Mouse (Mus musculus) intestine, embryonic 16.5 days (tissue): ENCODE data around the gene Igfbp2. TPM values are rescaled to one million over a fixed set of nuclear protein-coding genes. Genes with fewer than 3 reads are reported as not detected.

Experiments
- ATAC-seq: fragments of 200-750 bp; cut with Nextera tagmentation; 2 replicates; pipeline ENCODE4 v1.8.0; 2017; ENCODE audit warnings: moderate TSS enrichment, moderate library complexity
- H3K27ac ChIP-seq: fragments of 300-500 bp; sonication (generic); 2 replicates; pipeline ENCODE4 v1.5.1; 2014; ENCODE audit warnings: mild to moderate bottlenecking, low read length
- H3K27me3 ChIP-seq: fragments of 300-500 bp; sonication (generic); replicated peaks from 2 replicates; pipeline ENCODE4 v1.6.1; 2014; ENCODE audit warnings: low read length, control low read depth, mixed read lengths; ENCODE audit not compliant: control insufficient read depth, insufficient read depth
- H3K36me3 ChIP-seq: fragments of 300-500 bp; sonication (generic); 2 replicates; pipeline ENCODE4 v1.6.1; 2014; ENCODE audit warnings: low read length, control low read depth; ENCODE audit not compliant: control insufficient read depth, insufficient read depth
- H3K4me1 ChIP-seq: fragments of 300-500 bp; sonication (generic); 2 replicates; pipeline ENCODE4 v1.6.1; 2014; ENCODE audit warnings: low read length, control low read depth, mixed read lengths; ENCODE audit not compliant: control insufficient read depth, insufficient read depth
- H3K4me2 ChIP-seq: fragments of 300-500 bp; sonication (generic); 2 replicates; pipeline ENCODE4 v1.6.1; 2014; ENCODE audit warnings: low read depth, low read length, control low read depth
- H3K4me3 ChIP-seq: fragments of 300-500 bp; sonication (generic); 2 replicates; pipeline ENCODE4 v1.5.1; 2014; ENCODE audit warnings: mild to moderate bottlenecking, low read length
- H3K9ac ChIP-seq: fragments of 300-500 bp; sonication (generic); 2 replicates; pipeline ENCODE4 v1.6.1; 2014; ENCODE audit warnings: low read depth, low read length
- H3K9me3 ChIP-seq: fragments of 300-500 bp; sonication (generic); 2 replicates; pipeline ENCODE4 v1.6.1; 2016; ENCODE audit warnings: low read length, control low read depth; ENCODE audit not compliant: control insufficient read depth
- WGBS: fragments of 180-500 bp; shearing (Covaris S2); extraction: QIAGEN DNeasy Blood & Tissue Kit; methylation state at CpG from one replicate; pipeline ENCODE4 v1.1.7; 2014; 5-methylcytosine and 5-hydroxymethylcytosine counted together
- polyA plus RNA-seq: library from polyadenylated mRNA; unstranded; fragments of >200 nt; fragmentation: Nextera tagmentation; extraction: Ambion mirVana; gene quantifications from 2 replicates; pipeline ENCODE4 v1.2.1, GENCODE M21; 2015

Igfbp2 gene
- polyA plus RNA-seq, 1 experiment from 2014 or later, result 127 TPM

DNA sequence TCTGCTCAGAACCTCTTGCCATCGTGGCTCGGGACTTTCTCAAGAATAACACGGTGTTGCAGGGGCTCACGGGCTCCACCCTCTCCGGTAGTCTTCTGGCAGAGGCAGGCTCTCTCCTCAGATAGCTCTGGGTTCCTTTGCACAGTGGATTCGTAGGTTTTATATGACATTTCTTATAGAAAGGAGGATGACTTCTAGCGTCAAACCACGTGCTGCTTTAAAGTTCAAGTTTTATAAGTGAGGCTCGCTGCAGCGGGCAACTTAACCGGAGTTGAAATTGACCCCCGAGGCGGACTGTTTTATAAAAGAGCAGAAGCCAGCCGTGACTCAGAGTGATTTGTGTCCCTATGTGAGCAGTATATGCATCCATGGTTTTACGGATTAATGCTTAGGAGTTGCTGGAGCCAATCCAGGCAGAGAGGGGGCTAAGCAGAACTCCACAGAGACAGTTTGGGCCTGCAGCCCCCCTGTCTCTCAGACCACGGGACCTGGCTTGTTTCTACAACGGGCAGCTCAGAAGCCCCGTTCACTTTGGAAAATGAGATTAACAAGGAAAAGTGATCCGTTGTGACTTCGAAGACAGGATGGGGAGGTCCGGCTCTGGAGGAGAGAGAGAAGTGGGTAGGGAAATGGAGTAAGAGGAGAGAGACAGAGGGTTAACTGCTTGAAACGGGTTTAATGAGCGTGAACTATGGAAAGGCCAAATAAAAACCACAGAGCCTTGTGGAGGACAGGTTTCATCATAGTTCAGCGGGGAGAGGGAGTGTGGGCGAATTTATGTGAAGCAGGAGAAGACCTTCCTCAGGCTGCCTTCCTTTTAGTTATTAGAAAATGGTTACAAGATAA lies 54.4 kb downstream of the Igfbp2 start:
- ATAC-seq, result no peak
- Histone ChIP-seq H3K4me1 (peaks cover 8% of the 10 kb centered on the region), H3K9me3 (no peaks in the 10 kb centered on the region), H3K9ac (no peak overlapping the region), H3K4me2 (peak overlapping the region; percentile 46; the same call in 1 of the 2 replicates), H3K27me3 (no peaks in the 10 kb centered on the region), H3K27ac (no peak overlapping the region), H3K36me3 (no peaks in the 10 kb centered on the region), H3K4me3 (no peak overlapping the region)
- WGBS, result 45% methylated on average over 25 of the region's 25 CpGs

DNA sequence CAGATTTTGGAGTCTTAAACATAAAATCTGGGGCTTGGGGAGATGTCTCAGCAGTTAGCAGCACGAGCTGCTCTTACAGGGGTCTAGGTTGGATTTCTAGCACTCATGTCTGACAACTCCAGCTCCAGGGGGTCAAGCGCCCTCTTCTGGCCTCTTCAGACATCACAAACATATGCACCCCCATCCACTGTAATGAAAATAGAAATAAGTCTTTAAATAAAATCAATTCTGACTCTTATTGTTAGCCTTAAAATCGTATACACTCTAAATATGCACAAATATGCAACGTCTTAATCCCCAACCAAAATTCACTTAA lies 55.0 kb downstream of the Igfbp2 start:
- H3K4me3 ChIP-seq, result no peak overlapping the region
- H3K9ac ChIP-seq, result no peak overlapping the region
- H3K27me3 ChIP-seq, result no peaks in the 10 kb centered on the region
- no peak for ATAC-seq
- peaks cover 8% of the 10 kb centered on the region for H3K4me1 ChIP-seq
- no peaks in the 10 kb centered on the region for H3K36me3 ChIP-seq
- H3K4me2 ChIP-seq, result no peak overlapping the region
- no peak overlapping the region for H3K27ac ChIP-seq
- no peaks in the 10 kb centered on the region for H3K9me3 ChIP-seq
- 56% methylated on average over 4 of the region's 4 CpGs for WGBS

DNA sequence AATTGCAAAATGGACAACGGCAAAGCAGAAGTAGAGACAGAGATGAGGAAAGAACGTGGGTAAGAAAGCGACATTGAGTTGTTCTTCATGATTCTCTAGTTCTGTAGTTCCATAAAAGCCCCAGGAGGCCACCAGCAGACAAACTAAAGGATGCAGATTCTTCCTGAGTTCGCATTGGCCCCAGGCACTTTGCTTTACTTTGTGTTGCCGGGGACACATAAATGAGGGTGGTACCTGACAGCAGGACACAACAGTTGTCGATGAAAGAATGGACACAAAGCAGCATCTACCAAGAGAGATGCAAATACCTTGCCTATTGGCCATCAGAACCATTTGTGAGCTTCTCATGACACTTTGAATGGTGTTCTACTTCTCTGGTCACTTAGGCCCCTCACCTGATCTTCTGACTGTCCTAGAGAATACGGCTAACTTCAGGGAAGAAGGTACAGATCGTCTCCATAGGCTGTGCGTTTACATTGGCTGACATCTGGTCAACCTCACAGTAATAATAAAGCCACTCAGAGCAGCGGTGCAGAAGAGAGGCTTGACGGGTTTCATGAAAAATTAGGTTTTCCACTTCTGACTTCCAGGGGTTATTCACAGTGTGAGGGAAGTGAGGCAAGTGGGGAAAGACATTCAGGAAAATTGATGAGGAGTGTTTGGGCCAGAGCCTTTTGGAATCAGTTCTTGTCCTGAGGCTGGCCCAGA lies 61.0 kb downstream of the Igfbp2 start:
- Histone ChIP-seq H3K4me3 (no peak overlapping the region), H3K27ac (no peak overlapping the region; the same call in 1 of the 2 replicates), H3K36me3 (no peaks in the 10 kb centered on the region), H3K4me2 (no peak overlapping the region), H3K27me3 (no peaks in the 10 kb centered on the region), H3K9me3 (no peaks in the 10 kb centered on the region), H3K9ac (no peak overlapping the region), H3K4me1 (no peaks in the 10 kb centered on the region)
- 69% methylated on average over 11 of the region's 11 CpGs for WGBS
- peak; percentile 48 for ATAC-seq

DNA sequence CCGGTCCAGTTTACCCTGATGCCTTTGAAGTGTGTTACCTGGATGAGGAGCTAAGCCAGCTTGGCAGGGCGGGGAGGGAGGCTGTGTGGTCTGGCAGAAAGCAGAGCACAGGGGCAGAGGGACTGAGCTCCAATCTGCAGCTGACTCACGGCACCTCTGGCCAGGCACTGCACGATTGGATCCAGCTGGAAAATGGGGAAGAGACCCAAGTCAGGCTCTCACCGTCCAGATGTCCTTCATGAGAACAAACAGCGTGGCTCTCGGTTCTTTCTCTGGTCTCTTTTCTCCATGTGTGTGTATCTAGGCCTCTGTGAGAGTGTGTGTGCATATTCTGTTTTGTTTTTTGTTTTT lies 61.5 kb downstream of the Igfbp2 start:
- WGBS, result 53% methylated on average over 7 of the region's 7 CpGs
- Histone ChIP-seq H3K4me1 (no peaks in the 10 kb centered on the region), H3K9ac (no peak overlapping the region), H3K4me3 (no peak overlapping the region), H3K27ac (no peak overlapping the region; the same call in 1 of the 2 replicates), H3K36me3 (no peaks in the 10 kb centered on the region), H3K9me3 (no peaks in the 10 kb centered on the region), H3K27me3 (no peaks in the 10 kb centered on the region), H3K4me2 (no peak overlapping the region)
- peak; percentile 55 for ATAC-seq

DNA sequence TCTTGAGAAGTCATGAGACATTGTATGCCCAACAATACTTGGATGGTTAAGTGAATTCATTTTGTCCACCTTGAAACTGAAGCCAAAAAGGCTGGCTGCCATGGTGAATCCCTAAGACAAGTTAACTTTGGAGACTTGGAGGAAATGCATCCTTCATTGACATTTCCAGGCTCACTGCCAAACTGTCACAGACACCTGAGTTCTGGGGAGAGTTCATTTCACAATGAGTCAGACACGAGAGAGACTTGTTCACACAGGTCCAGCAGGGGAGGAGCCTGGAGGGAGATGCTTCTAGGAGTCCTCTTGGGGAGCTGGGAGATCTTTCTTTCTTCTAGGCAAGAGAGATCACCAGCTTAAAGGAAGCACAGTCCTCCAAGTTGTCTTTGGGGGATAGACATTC lies 63.6 kb downstream of the Igfbp2 start:
- 42% methylated on average over 1 of the region's 1 CpGs for WGBS
- H3K4me2 ChIP-seq, result no peak overlapping the region
- ATAC-seq, result no peak

DNA sequence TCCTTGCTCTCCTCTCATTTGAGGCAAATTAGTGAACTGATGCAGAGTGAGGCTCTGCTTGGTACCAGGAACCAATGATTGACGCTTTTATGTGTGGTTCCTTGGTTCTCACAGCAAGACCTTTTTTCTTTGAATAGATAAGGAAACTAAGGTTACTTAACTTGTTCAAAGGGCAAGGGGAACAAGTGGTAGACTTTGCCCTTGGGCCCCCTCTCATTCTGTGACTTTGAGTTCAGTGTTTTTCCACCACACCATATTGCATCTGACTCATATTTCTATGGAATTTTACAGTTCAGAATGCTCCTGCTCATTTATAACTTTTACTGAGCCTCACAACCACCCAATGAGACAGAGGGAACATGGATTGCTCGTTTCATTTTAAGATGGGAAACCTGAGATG lies 71.5 kb downstream of the Igfbp2 start:
- no peak overlapping the region for H3K4me2 ChIP-seq
- peak; percentile 90 for ATAC-seq
- H3K4me1 ChIP-seq, result no peaks in the 10 kb centered on the region
- 57% methylated on average over 2 of the region's 2 CpGs for WGBS
- H3K9ac ChIP-seq, result no peak overlapping the region
- H3K9me3 ChIP-seq, result no peaks in the 10 kb centered on the region
- peak overlapping the region; percentile 49 for H3K27ac ChIP-seq
- H3K4me3 ChIP-seq, result no peak overlapping the region
- no peaks in the 10 kb centered on the region for H3K36me3 ChIP-seq
- H3K27me3 ChIP-seq, result no peaks in the 10 kb centered on the region

More for the DNA sequence above, 63.6 kb downstream of the Igfbp2 start:
- no peak overlapping the region for H3K4me3 ChIP-seq
- H3K36me3 ChIP-seq, result no peaks in the 10 kb centered on the region
- no peak overlapping the region for H3K27ac ChIP-seq
- no peaks in the 10 kb centered on the region for H3K9me3 ChIP-seq
- H3K4me1 ChIP-seq, result no peaks in the 10 kb centered on the region
- H3K27me3 ChIP-seq, result no peaks in the 10 kb centered on the region
- H3K9ac ChIP-seq, result no peak overlapping the region

Other genes with a start within 250 kb of the Igfbp2 start
- gene Smarcal1, start 241.3 kb upstream of the Igfbp2 start, polyA plus RNA-seq, result 16.2 and 16.4 TPM in 2 replicates
- gene Ankar, start 123.9 kb upstream of the Igfbp2 start, polyA plus RNA-seq, result not detected in 2 replicates
- 1,552 and 1,622 TPM in 2 replicates for gene Rpl37a, start 113.2 kb upstream of the Igfbp2 start, polyA plus RNA-seq
- gene Igfbp5, start 50.4 kb downstream of the Igfbp2 start, polyA plus RNA-seq, result 25.7 and 27.8 TPM in 2 replicates
- not detected in 2 replicates for gene Tnp1, start 191.4 kb downstream of the Igfbp2 start, polyA plus RNA-seq